Mouse (Mus musculus) cerebellum, adult (tissue): Measurements from ENCODE around the gene Plcb1.

Experiments used
- ATAC-seq: cut with Nextera tagmentation; 2 replicates; pipeline ENCODE4 v1.9.2; 2017; ENCODE audit warnings: mild to moderate bottlenecking, moderate library complexity, mixed read lengths; ENCODE audit not compliant: insufficient number of reproducible peaks, low FRiP score, low TSS enrichment

Plcb1 gene

GRCm38 (mm10) chr2:134910882-134911281, 125.0 kb downstream of the Plcb1 start:
- ATAC-seq, result peak; percentile 80

- ATAC-seq, result peak; percentile 21; the same call in 1 of the 2 replicates
Observed at GRCm38 (mm10) chr2:134911360-134911759, 125.5 kb downstream of the Plcb1 start.

GRCm38 (mm10) chr2:134912616-134913015, 126.7 kb downstream of the Plcb1 start:
- ATAC-seq, result no peak

- no peak for ATAC-seq
Observed at GRCm38 (mm10) chr2:134913542-134913941, 127.7 kb downstream of the Plcb1 start.

- no peak for ATAC-seq
Observed at GRCm38 (mm10) chr2:134914091-134914550, 128.3 kb downstream of the Plcb1 start.

GRCm38 (mm10) chr2:134915035-134915434, 129.2 kb downstream of the Plcb1 start:
- ATAC-seq, result no peak

- peak; percentile 96 for ATAC-seq
Observed at GRCm38 (mm10) chr2:134920611-134921280, 134.9 kb downstream of the Plcb1 start.

- ATAC-seq, result no peak
Observed at GRCm38 (mm10) chr2:134922636-134923375, 136.9 kb downstream of the Plcb1 start.

- ATAC-seq, result no peak
Observed at GRCm38 (mm10) chr2:134924143-134924655, 138.3 kb downstream of the Plcb1 start.

GRCm38 (mm10) chr2:134926266-134926665, 140.4 kb downstream of the Plcb1 start:
- ATAC-seq, result no peak

GRCm38 (mm10) chr2:134927072-134927471, 141.2 kb downstream of the Plcb1 start:
- no peak for ATAC-seq

- no peak for ATAC-seq
Observed at GRCm38 (mm10) chr2:134929452-134929851, 143.6 kb downstream of the Plcb1 start.

GRCm38 (mm10) chr2:134930961-134931360, 145.1 kb downstream of the Plcb1 start:
- no peak for ATAC-seq

GRCm38 (mm10) chr2:134931756-134932421, 146.0 kb downstream of the Plcb1 start:
- ATAC-seq, result no peak

GRCm38 (mm10) chr2:134935469-134935868, 149.6 kb downstream of the Plcb1 start:
- no peak for ATAC-seq

- no peak for ATAC-seq
Observed at GRCm38 (mm10) chr2:134935970-134936649, 150.2 kb downstream of the Plcb1 start.

GRCm38 (mm10) chr2:134937666-134938065, 151.8 kb downstream of the Plcb1 start:
- ATAC-seq, result no peak

GRCm38 (mm10) chr2:134942039-134942438, 156.2 kb downstream of the Plcb1 start:
- no peak for ATAC-seq

- no peak for ATAC-seq
Observed at GRCm38 (mm10) chr2:134942919-134943318, 157.1 kb downstream of the Plcb1 start.

- ATAC-seq, result no peak
Observed at GRCm38 (mm10) chr2:134946331-134946730, 160.5 kb downstream of the Plcb1 start.
